Mouse (Mus musculus) cerebral cortex, adult 2 months (tissue): Measurements from ENCODE around the gene Vmn1r25.

Experiments used
- whole genome bisulfite sequencing: fragments of 180-500 bp; shearing (Covaris S2); methylation state at CpG from one replicate; pipeline ENCODE4 v1.1.7; 2018; 5-methylcytosine and 5-hydroxymethylcytosine counted together

The Vmn1r25 gene

GRCm38 (mm10) chr6:57980710-57981109 is at the start of gene Vmn1r25:
TSS of gene Vmn1r25 (minus strand) at chr6:57980810.
- WGBS, result 71% methylated on average over 3 of the region's 3 CpGs

- 90% methylated on average over 21 of the region's 21 CpGs for WGBS
Observed at GRCm38 (mm10) chr6:58017478-58017877, 36.9 kb upstream of the Vmn1r25 start.

- 95% methylated on average over 1 of the region's 1 CpGs for WGBS
Observed at GRCm38 (mm10) chr6:58015059-58015458, 34.4 kb upstream of the Vmn1r25 start, which contains the start of gene Vmn1r26. TSS of gene Vmn1r26 (minus strand) at chr6:58015159.

- WGBS, result 85% methylated on average over 1 of the region's 1 CpGs
Observed at GRCm38 (mm10) chr6:57961403-57961802, 19.2 kb downstream of the Vmn1r25 start, which contains the start of gene Vmn1r24. TSS of gene Vmn1r24 (minus strand) at chr6:57961503.
